18 mouse cellular contexts compared by ENCODE assay signal in genomic region chr14:12341789-12342457, GRCm38 (mm10). TPM values are rescaled to one million over a fixed set of nuclear protein-coding genes. Genes with fewer than 3 reads are reported as not detected.
DNase-seq lines count a peak whose midpoint lies in the region; ATAC-seq and TF ChIP-seq lines count a peak whose summit lies in the region.
"Had no signal": no experiment of that assay in that cellular context is flagged by ENCODE, and none has a peak within 500 bp of the region (broad histone marks: within the 10 kb centered on the region; RNA-seq: fewer than 3 reads in every experiment).

No protein-coding gene starts in this region.

- TF ChIP-seq POLR2A in limb, embryonic 14.5 days (IDR thresholded peaks at IDR 0.05; ENCODE audit: borderline replicate concordance, extremely low read depth, insufficient read depth, insufficient read length): no peak

- no peak overlapping the region for H3K4me3 ChIP-seq in midbrain, embryonic 11.5 days (ENCODE audit: low read depth, low read length)
- no peak overlapping the region for H3K4me3 ChIP-seq in midbrain, embryonic 16.5 days (ENCODE audit: low read depth, low read length)
- 0 out of 2 replicates have a peak overlapping the region, but pooled peaks have one; percentile 8 for H3K4me3 ChIP-seq in limb, embryonic 14.5 days (replicated peaks; ENCODE audit: low read length)
- H3K4me3 ChIP-seq in kidney, embryonic 15.5 days (replicated peaks): no peak overlapping the region
- no peak overlapping the region for H3K4me3 ChIP-seq in hindbrain, postnatal 0 days (ENCODE audit: low read length)
- H3K4me3 ChIP-seq: liver, embryonic 12.5 days had no signal

- ATAC-seq in midbrain, embryonic 11.5 days (ENCODE audit: low FRiP score): no peak
- no peak for ATAC-seq in midbrain, embryonic 16.5 days
- ATAC-seq in limb, embryonic 14.5 days (ENCODE audit: low FRiP score, low read depth): no peak
- ATAC-seq in kidney, embryonic 15.5 days (replicated peaks; ENCODE audit: low FRiP score): no peak
- no peak for ATAC-seq in hindbrain, postnatal 0 days
- ATAC-seq: inflammation-experienced regulatory T-cells, adult 6 months; liver, embryonic 12.5 days; lung, postnatal 0 days had no signal

- H3K9ac ChIP-seq in midbrain, embryonic 11.5 days (ENCODE audit: low read length): no peak overlapping the region
- H3K9ac ChIP-seq in midbrain, embryonic 16.5 days (ENCODE audit: low read depth, low read length): no peak overlapping the region
- H3K9ac ChIP-seq in limb, embryonic 14.5 days (ENCODE audit: low read depth, low read length, severe bottlenecking): no peak overlapping the region
- no peak overlapping the region for H3K9ac ChIP-seq in kidney, embryonic 15.5 days
- H3K9ac ChIP-seq in hindbrain, postnatal 0 days (replicated peaks; ENCODE audit: low read length): no peak overlapping the region
- H3K9ac ChIP-seq: liver, embryonic 12.5 days; stomach, embryonic 15.5 days had no signal

- no peaks in the 10 kb centered on the region for H3K36me3 ChIP-seq in midbrain, embryonic 11.5 days (ENCODE audit: control insufficient read depth, insufficient read depth, low read length)
- no peaks in the 10 kb centered on the region for H3K36me3 ChIP-seq in midbrain, embryonic 16.5 days (ENCODE audit: control insufficient read depth, insufficient read depth, low read length)
- no peaks in the 10 kb centered on the region for H3K36me3 ChIP-seq in limb, embryonic 14.5 days (ENCODE audit: control insufficient read depth, insufficient read depth, low read length)
- no peaks in the 10 kb centered on the region for H3K36me3 ChIP-seq in kidney, embryonic 15.5 days
- H3K36me3 ChIP-seq in hindbrain, postnatal 0 days (ENCODE audit: insufficient read depth, low read length): no peaks in the 10 kb centered on the region
- H3K36me3 ChIP-seq: liver, embryonic 12.5 days; stomach, embryonic 15.5 days had no signal

- 2% methylated on average over 24 of the region's 24 CpGs for WGBS in midbrain, embryonic 11.5 days
- 5% methylated on average over 24 of the region's 24 CpGs for WGBS in midbrain, embryonic 16.5 days
- 2% methylated on average over 24 of the region's 24 CpGs for WGBS in limb, embryonic 14.5 days
- 3% methylated on average over 24 of the region's 24 CpGs for WGBS in kidney, embryonic 15.5 days
- 4% methylated on average over 24 of the region's 24 CpGs for WGBS in hindbrain, postnatal 0 days

- no peak for TF ChIP-seq CTCF in hindbrain, postnatal 0 days (IDR thresholded peaks at IDR 0.05; ENCODE audit: low read depth)

- DNase-seq in embryo, embryonic 10 days (ENCODE audit: low spot score): peak; percentile 4
- no peak for DNase-seq in embryo, embryonic 9.5 days (ENCODE audit: extremely low spot score)
- DNase-seq in midbrain, embryonic 11.5 days (ENCODE audit: low spot score, missing footprints): peak; percentile 96
- DNase-seq in limb, embryonic 14.5 days (ENCODE audit: low spot score): no peak
- DNase-seq in thymus, postnatal 25 days: no peak
- DNase-seq in hindbrain, postnatal 0 days (ENCODE audit: low spot score): no peak
- DNase-seq: cerebellum, adult 18-20 months; gastrocnemius, postnatal 25 days; kidney, postnatal 25 days had no signal

- H3K4me1 ChIP-seq in midbrain, embryonic 11.5 days (ENCODE audit: control insufficient read depth, insufficient read depth, low read length): peaks cover 13% of the 10 kb centered on the region
- peaks cover 8% of the 10 kb centered on the region; the same call in 1 of the 2 replicates for H3K4me1 ChIP-seq in midbrain, embryonic 16.5 days (ENCODE audit: control insufficient read depth, insufficient read depth, low read length)
- peaks cover 3% of the 10 kb centered on the region; the same call in 1 of the 2 replicates for H3K4me1 ChIP-seq in limb, embryonic 14.5 days (ENCODE audit: control insufficient read depth, insufficient read depth, low read length)
- peaks cover 34% of the 10 kb centered on the region for H3K4me1 ChIP-seq in kidney, embryonic 15.5 days
- H3K4me1 ChIP-seq in hindbrain, postnatal 0 days (ENCODE audit: insufficient read depth, low read length): peaks cover 4% of the 10 kb centered on the region; the same call in 1 of the 2 replicates
- H3K4me1 ChIP-seq: liver, embryonic 12.5 days had no signal

- no peak overlapping the region for H3K27ac ChIP-seq in midbrain, embryonic 11.5 days (ENCODE audit: low read depth, low read length)
- H3K27ac ChIP-seq in midbrain, embryonic 16.5 days (ENCODE audit: low read length): no peak overlapping the region
- no peak overlapping the region for H3K27ac ChIP-seq in limb, embryonic 14.5 days (replicated peaks; ENCODE audit: low read depth, low read length)
- H3K27ac ChIP-seq in kidney, embryonic 15.5 days: no peak overlapping the region
- H3K27ac ChIP-seq in hindbrain, postnatal 0 days: no peak overlapping the region
- H3K27ac ChIP-seq: liver, embryonic 12.5 days; stomach, embryonic 15.5 days had no signal

- H3K9me3 ChIP-seq in midbrain, embryonic 11.5 days (ENCODE audit: control insufficient read depth, low read length): no peaks in the 10 kb centered on the region
- no peaks in the 10 kb centered on the region for H3K9me3 ChIP-seq in midbrain, embryonic 16.5 days (replicated peaks; ENCODE audit: control insufficient read depth, low read length, poor library complexity, severe bottlenecking)
- no peaks in the 10 kb centered on the region for H3K9me3 ChIP-seq in limb, embryonic 14.5 days (ENCODE audit: control insufficient read depth, low read length)
- H3K9me3 ChIP-seq in kidney, embryonic 15.5 days (replicated peaks): no peaks in the 10 kb centered on the region
- H3K9me3 ChIP-seq in hindbrain, postnatal 0 days (ENCODE audit: low read length): no peaks in the 10 kb centered on the region
- H3K9me3 ChIP-seq: liver, embryonic 12.5 days; stomach, embryonic 15.5 days had no signal

- H3K4me2 ChIP-seq in midbrain, embryonic 11.5 days: no peak overlapping the region
- no peak overlapping the region; the same call in 1 of the 2 replicates for H3K4me2 ChIP-seq in midbrain, embryonic 16.5 days (ENCODE audit: low read length)
- H3K4me2 ChIP-seq in limb, embryonic 14.5 days (replicated peaks; ENCODE audit: low read depth, low read length, severe bottlenecking): no peak overlapping the region
- no peak overlapping the region for H3K4me2 ChIP-seq in kidney, embryonic 15.5 days
- no peak overlapping the region for H3K4me2 ChIP-seq in hindbrain, postnatal 0 days (ENCODE audit: low read depth, low read length)
- H3K4me2 ChIP-seq: liver, embryonic 12.5 days had no signal

- H3K27me3 ChIP-seq in midbrain, embryonic 11.5 days (ENCODE audit: control insufficient read depth, insufficient read depth, low read length): peaks cover 99% of the 10 kb centered on the region
- H3K27me3 ChIP-seq in midbrain, embryonic 16.5 days (ENCODE audit: control insufficient read depth, insufficient read depth, low read depth, low read length): peaks cover 63% of the 10 kb centered on the region
- H3K27me3 ChIP-seq in limb, embryonic 14.5 days (ENCODE audit: control insufficient read depth, insufficient read depth, low read length): peaks cover 98% of the 10 kb centered on the region
- H3K27me3 ChIP-seq in kidney, embryonic 15.5 days: peaks cover 99% of the 10 kb centered on the region
- H3K27me3 ChIP-seq in hindbrain, postnatal 0 days (ENCODE audit: insufficient read depth, low read length): peaks cover 74% of the 10 kb centered on the region

RNA-seq across cellular contexts. Expression of gene Fezf2, which starts 6.1 kb away (rescaled TPM):
- 3.1 and 3.8 TPM in 2 replicates for polyA plus RNA-seq in midbrain, embryonic 11.5 days (2014; fragmentation: Nextera tagmentation; extraction: Ambion mirVana)
- polyA plus RNA-seq in midbrain, embryonic 16.5 days (2015; fragmentation: Nextera tagmentation; extraction: Ambion mirVana): 2.4 and 2.8 TPM in 2 replicates
- 0.10 and 0.54 TPM in 2 replicates for polyA plus RNA-seq in limb, embryonic 14.5 days (2012; rRNA removed)
- polyA plus RNA-seq in limb, embryonic 14.5 days (2014; fragmentation: Nextera tagmentation; extraction: Ambion mirVana): 0.17 TPM in 1 of 2 replicates, not detected in the other
- polyA plus RNA-seq in kidney, embryonic 15.5 days (2015; fragmentation: Nextera tagmentation; extraction: Ambion mirVana): not detected in 2 replicates
- total RNA-seq in hindbrain, postnatal 0 days (2014; rRNA removed): 0.52 and 1.8 TPM in 2 replicates
- not detected in 2 replicates for polyA plus RNA-seq in hindbrain, postnatal 0 days (2015; fragmentation: Nextera tagmentation; extraction: Ambion mirVana)
- total RNA-seq: adrenal gland, postnatal 4 days; gastrocnemius, postnatal 25 days; monocyte, adult 5-6 weeks had no signal
- polyA plus RNA-seq: inflammation-experienced regulatory T-cells, adult 6 months; liver, embryonic 12.5 days; lung, postnatal 0 days; stomach, embryonic 15.5 days; urinary bladder, adult 2 months had no signal

RNA-seq across cellular contexts. Expression of gene 3830406C13Rik, which starts 58.0 kb away (rescaled TPM):
- 25.4 and 30.0 TPM in 2 replicates for polyA plus RNA-seq in midbrain, embryonic 11.5 days (2014; fragmentation: Nextera tagmentation; extraction: Ambion mirVana)
- polyA plus RNA-seq in midbrain, embryonic 16.5 days (2015; fragmentation: Nextera tagmentation; extraction: Ambion mirVana): 34.0 and 40.1 TPM in 2 replicates
- polyA plus RNA-seq in limb, embryonic 14.5 days (2012; rRNA removed): 16.0 and 26.9 TPM in 2 replicates
- 43.8 and 49.6 TPM in 2 replicates for polyA plus RNA-seq in limb, embryonic 14.5 days (2014; fragmentation: Nextera tagmentation; extraction: Ambion mirVana)
- polyA plus RNA-seq in kidney, embryonic 15.5 days (2015; fragmentation: Nextera tagmentation; extraction: Ambion mirVana): 36.7 and 41.2 TPM in 2 replicates
- 15.3 and 20.7 TPM in 2 replicates for total RNA-seq in hindbrain, postnatal 0 days (2014; rRNA removed)
- polyA plus RNA-seq in hindbrain, postnatal 0 days (2015; fragmentation: Nextera tagmentation; extraction: Ambion mirVana): 39.3 and 42.0 TPM in 2 replicates

RNA-seq across cellular contexts. Expression of gene Gm49355, which starts 58.1 kb away (rescaled TPM):
- polyA plus RNA-seq in midbrain, embryonic 11.5 days (2014; fragmentation: Nextera tagmentation; extraction: Ambion mirVana): 0.16 TPM in 1 of 2 replicates, not detected in the other
- 0.14 and 0.21 TPM in 2 replicates for polyA plus RNA-seq in midbrain, embryonic 16.5 days (2015; fragmentation: Nextera tagmentation; extraction: Ambion mirVana)
- 0.09 and 0.20 TPM in 2 replicates for polyA plus RNA-seq in limb, embryonic 14.5 days (2012; rRNA removed)
- 0.11 and 0.18 TPM in 2 replicates for polyA plus RNA-seq in limb, embryonic 14.5 days (2014; fragmentation: Nextera tagmentation; extraction: Ambion mirVana)
- 0.10 and 0.18 TPM in 2 replicates for polyA plus RNA-seq in kidney, embryonic 15.5 days (2015; fragmentation: Nextera tagmentation; extraction: Ambion mirVana)
- 0.32 and 0.52 TPM in 2 replicates for total RNA-seq in hindbrain, postnatal 0 days (2014; rRNA removed)
- 0.08 and 0.16 TPM in 2 replicates for polyA plus RNA-seq in hindbrain, postnatal 0 days (2015; fragmentation: Nextera tagmentation; extraction: Ambion mirVana)
- total RNA-seq: adrenal gland, postnatal 4 days; monocyte, adult 5-6 weeks had no signal
- polyA plus RNA-seq: inflammation-experienced regulatory T-cells, adult 6 months had no signal

Comparison
In these comparisons a context has a peak if more than half of its experiments do, and no peak if none do; other contexts are left out.
1. DNase-seq: peak in embryo, embryonic 10 days (single experiment) and midbrain, embryonic 11.5 days (single experiment); none in embryo, embryonic 9.5 days (single experiment), limb, embryonic 14.5 days (single experiment), thymus, postnatal 25 days (single experiment) and hindbrain, postnatal 0 days (single experiment).